Mouse (Mus musculus) left cerebral cortex, adult 11 months (tissue): ENCODE data around the gene Rbms1.

Source experiments
- DNase-seq: peaks from one replicate; pipeline ENCODE4 v3.0.0; 2022; ENCODE audit warnings: low spot score

The Rbms1 gene

GRCm38 (mm10) chr2:60877543-60878386 lies 85.2 kb downstream of the Rbms1 start:
- no peak for DNase-seq

- DNase-seq, result no peak
These were observed 86.1 kb downstream of the Rbms1 start for GRCm38 (mm10) chr2:60876891-60877290.

GRCm38 (mm10) chr2:60872095-60872811 lies 90.7 kb downstream of the Rbms1 start:
- no peak for DNase-seq

DNA sequence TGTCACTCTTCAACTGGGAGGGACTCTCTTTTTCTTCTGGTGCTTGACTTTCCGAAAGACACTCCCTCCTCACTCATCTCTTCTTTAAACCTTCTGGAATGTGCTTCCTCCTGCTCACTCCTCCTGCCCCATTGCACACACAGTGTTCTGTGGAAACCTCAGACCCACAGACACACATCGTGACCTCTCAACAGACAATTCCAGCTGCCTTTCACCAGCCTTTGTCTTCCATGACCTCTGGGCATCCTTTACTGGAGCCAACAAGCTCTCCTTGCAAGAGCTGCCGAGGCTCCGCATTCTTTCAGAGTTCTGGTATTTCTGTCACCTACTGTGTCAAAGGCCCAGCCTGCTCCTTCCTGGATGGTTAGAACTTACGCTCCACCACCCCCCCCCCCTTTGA lies 92.0 kb downstream of the Rbms1 start:
- DNase-seq, result no peak

GRCm38 (mm10) chr2:60870450-60870849 lies 92.5 kb downstream of the Rbms1 start:
- no peak for DNase-seq

GRCm38 (mm10) chr2:60869001-60869743 lies 93.8 kb downstream of the Rbms1 start:
- no peak for DNase-seq

DNA sequence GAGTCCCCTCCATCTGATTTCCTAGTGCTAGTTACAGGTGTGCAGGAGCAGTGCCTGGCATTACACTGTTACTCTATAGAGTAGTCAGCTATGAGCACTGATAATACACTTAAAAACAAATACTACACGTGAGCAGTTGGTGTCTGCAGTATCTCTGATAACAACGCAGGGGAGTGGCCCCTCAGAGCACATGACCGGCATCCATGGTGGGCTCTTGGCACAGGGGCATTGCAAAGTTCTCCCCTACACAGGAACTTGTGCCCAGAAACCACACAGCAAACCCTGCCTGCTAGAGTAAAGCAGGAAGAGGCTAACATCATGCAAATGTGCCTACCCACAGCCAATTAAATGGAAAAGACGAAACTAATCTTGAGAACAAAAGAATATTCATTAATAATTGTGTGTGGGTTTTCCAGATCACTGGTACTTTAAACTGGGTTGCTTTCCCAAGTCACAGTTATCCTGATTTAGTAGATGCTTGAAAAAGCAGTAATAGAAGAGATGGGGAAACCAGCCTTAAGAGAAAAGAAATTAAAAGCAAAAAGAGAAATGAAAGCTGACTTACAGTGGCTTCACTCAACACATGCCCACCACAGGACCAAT lies 94.8 kb downstream of the Rbms1 start:
- no peak for DNase-seq

DNA sequence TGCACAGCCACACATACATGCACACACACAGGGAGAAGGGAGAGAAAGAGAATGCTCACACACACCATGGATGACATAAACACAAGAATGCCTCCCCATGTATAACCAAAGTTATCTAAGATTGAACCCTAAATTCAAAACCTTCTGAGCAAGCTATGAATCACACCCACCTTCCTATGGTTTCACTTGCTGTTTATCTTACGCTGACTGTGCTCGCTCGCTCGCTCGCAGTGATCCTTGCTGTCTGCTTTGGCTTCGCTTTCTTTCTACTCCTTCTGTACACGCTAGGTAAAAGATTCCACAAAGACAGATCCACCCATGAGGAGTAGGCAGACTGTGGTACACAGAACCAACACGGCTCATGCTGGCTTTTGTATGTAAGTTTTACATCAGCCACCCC lies 95.7 kb downstream of the Rbms1 start:
- no peak for DNase-seq

- DNase-seq, result no peak
These were observed 97.1 kb downstream of the Rbms1 start for GRCm38 (mm10) chr2:60865869-60866268.

GRCm38 (mm10) chr2:60864977-60865376 lies 98.0 kb downstream of the Rbms1 start:
- no peak for DNase-seq

DNA sequence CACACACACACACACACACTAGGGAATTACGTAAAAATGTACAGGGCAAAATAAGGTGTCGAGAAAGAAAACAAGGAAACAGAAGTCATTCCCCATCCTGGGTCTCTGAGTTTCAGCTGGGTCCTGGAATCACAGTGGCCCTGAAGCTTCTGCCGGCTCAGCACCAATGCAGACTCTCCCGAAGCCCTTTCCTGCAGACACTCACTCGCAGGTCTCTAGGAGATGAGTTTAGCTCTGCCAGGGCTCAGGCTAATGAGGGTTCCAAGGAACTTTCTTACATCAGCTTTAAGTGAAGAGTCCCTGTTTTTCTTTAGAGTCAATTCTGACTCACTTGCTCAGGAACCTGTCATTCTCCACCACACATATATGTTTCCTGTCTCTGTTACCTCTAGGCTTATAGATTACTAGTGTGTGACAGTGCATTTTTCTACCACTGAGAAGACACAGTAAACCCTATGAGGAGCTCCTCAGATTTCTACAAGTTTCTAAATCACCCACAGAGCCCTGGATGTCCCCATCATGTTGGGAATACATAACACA lies 98.7 kb downstream of the Rbms1 start:
- no peak for DNase-seq

GRCm38 (mm10) chr2:60863827-60864226 lies 99.2 kb downstream of the Rbms1 start:
- DNase-seq, result peak; percentile 17

DNA sequence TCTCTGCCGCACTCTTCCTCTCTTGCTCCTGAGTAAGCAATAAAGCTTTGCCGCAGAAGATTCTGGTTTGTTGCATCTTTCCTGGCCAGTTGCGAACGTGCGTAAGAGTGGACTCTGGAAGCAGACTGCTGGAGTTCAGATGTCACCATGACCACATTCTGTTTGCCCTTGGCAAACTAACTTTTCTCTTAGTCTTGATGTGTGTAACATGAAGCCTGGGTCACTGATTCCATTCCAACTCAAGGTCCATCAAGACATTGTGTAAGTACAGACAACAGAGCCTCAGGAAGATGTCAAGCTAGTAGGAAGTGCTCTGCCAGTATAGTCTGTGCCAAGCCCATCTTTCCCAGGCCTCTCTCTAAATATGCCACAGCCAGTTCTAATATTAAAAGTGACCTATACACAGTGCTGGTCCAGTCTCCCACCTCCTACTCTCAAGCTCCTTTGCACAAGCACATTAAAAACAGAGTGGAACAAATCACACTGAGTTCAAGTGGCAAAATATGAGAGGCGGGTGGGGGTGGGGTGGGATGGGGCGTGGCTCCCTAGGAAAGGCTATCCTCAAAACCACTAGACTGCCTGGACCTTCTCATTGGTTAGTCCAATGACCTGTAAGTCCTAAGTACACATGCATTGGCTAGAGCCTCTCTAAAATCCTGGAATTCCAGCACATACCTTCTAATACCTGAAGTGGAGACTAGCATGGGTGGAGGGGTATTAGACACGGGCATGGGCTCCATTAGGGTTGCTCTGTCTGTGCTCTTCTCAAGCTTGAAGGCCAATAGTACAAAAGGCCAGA lies 99.9 kb downstream of the Rbms1 start:
- DNase-seq, result no peak

DNA sequence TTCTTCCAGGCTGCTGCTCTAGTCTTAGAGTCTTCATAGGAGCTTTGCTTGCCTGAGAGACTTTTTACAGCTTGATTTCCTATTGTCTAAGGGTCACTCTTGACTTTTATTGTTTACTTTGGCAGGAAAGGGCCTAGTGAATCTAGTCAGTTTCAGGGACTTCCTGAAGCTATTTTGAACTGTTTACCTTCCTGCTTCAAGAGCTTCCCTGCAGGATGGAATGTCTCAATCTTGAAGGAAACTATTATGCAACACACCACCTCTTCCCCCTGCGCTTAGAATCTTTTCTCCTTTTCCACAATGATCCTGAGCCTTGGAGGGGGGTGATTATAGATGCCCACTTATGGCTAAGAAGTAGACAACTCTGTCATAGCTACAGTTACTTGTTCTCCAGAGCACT lies 104.9 kb downstream of the Rbms1 start:
- no peak for DNase-seq

DNA sequence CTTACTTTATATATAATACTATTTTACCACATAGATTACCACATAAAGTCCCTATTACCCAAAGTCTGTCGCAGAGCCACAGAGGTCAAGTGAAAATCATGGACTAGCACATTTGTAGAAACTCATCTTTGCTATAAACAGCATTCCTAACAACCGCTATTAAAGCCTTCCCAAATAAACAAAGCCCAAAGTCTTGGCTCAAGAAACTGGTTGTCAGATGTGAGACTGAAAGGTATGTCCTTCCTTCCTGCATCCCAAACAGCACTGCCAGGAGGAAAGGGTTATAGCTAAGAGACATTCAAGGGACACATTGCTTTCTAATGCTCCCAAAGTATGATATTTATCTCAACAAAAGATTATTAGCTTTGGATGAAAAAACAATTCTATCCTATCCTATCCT lies 106.9 kb downstream of the Rbms1 start:
- no peak for DNase-seq

DNA sequence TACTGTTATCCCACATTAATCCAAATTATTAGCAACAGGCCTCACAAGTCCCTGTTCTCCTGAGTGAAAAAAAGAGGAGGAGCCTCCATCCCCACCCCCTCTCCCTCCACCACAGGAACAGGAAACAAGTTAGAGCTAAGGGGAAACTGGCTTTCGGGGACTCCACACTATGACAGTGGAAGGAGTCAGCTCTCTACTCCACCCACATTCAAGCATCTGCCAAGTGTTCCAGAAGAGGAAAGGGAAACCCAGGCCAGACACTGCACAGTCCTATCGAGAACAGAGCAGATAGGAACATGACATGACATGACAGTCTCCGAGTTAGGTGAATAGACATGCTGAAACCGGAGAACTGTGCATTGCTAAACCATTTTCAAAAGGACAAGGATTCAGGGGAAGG lies 108.0 kb downstream of the Rbms1 start:
- DNase-seq, result peak; percentile 14

DNA sequence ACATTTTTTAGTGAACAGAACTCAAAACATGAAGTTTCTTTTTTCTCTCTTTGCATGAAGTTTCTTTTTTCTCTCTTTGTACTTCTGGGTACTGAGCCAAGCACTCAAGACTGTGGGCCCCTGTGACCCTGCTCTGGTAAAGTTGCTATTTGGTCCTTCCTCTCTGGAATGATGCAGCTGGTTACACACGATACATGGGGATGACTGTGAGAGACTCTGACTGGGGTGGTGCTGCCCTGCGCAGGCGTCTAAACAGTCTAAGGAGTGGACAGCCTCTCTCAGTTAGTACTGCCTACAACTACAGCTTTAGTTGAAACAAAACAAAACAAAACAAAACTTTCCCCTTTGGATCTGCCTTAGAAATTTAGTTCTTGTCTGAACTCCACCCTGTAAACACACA lies 111.1 kb downstream of the Rbms1 start:
- no peak for DNase-seq

DNA sequence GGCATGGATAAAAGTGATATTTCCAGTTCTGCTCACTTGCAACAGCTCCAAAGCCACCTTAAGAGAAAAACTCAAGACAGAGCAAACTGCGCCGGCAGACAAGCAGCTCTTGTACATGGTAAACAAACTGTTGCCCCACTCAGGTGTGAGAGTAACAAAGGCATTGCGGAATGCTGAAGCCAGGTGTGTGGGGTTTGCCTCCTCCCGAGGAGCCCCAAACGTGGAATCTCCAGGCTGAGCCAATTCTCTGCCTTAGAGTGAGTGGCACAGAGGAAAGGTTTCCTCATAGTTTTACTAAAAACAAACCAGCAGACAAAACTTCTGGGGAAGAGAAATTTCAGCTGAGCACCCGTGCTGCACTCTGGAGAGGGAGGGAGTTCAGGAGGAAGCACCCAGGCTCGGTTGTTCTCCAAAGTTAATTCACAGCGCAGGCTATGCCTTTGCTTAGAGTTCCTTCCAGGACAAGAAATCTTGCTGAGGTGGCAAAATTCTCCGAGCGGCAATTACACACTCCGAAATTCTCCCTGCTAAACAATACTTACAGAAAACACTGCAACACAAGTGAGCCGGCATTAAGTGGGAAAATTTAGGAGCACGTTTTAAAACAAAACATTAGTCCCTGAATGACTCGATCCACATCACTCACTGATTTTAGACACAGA lies 111.8 kb downstream of the Rbms1 start:
- no peak for DNase-seq

DNA sequence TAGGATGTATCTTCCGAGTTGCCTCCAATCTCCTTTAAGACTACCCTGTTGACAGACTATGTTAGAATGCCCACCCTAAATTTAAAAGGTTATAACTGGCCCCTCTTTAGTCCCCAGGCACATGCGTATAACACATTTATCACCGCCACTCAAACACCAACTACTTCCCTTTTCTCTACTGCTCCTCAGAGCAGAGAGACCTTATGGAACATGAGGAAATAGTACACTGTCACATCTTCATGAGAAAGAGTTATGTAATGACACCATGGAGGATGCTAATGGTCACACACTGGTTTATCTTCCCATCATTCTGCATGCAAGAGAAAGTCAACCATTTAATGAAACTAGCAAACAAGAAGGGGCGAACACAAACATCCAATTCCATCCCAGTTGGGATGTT lies 114.5 kb downstream of the Rbms1 start:
- no peak for DNase-seq

DNA sequence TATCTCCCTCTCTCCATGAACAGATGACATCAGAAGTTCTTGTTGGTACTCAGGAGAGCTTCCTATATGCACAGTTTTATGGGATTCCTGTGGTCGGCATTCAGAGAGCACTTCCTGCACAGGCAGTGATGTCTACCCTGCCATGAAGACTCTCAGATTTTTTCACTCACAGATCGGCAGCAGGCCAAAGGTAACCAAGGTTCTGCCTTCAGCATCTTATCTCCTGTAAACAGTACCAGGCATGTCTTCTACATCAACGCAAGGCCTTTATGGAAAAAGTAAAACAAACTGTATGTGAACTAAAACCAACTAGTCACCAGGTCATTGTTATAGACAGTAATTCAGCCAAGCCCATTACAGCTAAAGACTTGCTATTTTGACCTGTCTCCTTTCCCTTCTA lies 115.0 kb downstream of the Rbms1 start:
- no peak for DNase-seq
